Mouse (Mus musculus) neural tube, embryonic 10.5 days (tissue): ENCODE results near the gene Tfr2.

Experiments
- DNase-seq: peaks from one replicate; pipeline ENCODE4 v3.0.0-alpha.2; 2017; ENCODE audit warnings: low spot score; ENCODE audit errors: extremely low spot score

The Tfr2 gene

DNA sequence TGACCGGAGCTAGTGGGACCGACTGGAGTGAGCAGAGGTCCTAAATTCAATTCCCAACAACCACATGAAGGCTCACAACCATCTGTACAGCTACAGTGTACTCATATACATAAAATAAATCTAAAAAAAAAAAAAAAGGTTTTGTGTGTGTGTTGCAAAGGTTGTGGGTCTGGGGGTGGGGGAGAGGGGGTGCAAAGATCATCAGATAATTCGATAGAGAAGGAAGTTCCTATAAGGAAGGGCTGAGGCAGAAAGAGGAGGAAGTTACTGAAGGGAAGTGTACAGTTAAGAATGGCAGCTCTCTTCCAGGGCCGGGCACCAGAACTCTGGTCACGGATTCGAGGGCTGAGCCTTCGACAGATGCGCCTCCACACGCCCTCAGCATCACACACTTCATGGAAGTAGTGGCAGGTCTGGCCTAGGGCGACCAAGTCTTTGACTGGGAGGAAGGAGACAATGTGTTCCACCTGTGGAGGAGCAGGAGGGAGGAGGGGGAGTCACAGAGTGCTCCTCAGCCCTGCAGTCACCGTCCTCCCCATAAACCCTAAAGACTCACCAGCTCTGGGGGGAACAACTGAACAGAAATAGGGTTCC, 54.4 kb downstream of the Tfr2 start:
- DNase-seq, result no peak

DNA sequence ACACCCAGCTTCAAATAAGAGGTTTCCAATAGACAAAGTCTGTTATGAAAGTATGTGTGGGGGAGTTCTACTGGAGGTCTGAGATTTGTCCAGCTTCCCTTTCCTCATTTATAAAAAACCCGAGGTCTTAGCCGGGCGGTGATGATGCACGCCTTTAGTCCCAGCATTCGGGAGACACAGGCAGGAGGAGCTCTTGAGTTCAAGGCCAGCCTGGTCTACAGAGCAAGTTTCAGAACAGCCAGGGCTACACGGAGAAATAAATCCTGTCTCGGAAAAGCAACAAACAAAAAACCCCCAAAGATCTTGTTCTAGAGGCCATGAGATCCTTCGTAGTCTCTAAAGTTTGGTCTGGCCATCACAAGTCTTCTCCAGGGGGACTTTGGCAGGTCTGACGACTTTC, 58.4 kb downstream of the Tfr2 start:
- no peak for DNase-seq

GRCm38 (mm10) chr5:137628498-137629305, 59.1 kb downstream of the Tfr2 start, which contains the start of the genes Fbxo24, Lrch4 and Gm20605:
Gene Fbxo24, minus strand, starts transcription at chr5:137629002.
Gene Lrch4, plus strand, starts transcription at chr5:137629121.
Gene Gm20605, plus strand, starts transcription at chr5:137629175.
- DNase-seq, result peak; percentile 98

DNA sequence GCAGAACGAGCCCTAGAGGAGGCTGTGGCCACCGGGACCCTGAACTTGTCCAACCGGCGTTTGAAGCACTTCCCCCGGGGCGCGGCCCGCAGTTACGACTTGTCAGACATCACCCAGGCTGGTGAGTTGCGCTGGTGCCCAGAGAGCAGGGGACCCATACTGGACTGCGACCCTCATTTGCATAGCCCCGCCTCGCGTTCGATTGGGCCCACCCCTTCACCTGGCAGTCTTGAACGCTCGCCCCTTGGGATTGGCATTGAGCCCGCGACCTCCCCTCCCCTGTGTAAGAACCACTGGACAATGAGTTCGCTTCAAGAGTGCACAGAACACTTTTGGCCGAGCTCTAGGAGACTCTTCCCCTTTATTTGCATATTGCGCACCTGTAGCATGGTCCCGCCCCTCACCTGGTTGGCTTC, 59.7 kb downstream of the Tfr2 start:
- no peak for DNase-seq

GRCm38 (mm10) chr5:137629906-137630545, 60.4 kb downstream of the Tfr2 start:
- no peak for DNase-seq

DNA sequence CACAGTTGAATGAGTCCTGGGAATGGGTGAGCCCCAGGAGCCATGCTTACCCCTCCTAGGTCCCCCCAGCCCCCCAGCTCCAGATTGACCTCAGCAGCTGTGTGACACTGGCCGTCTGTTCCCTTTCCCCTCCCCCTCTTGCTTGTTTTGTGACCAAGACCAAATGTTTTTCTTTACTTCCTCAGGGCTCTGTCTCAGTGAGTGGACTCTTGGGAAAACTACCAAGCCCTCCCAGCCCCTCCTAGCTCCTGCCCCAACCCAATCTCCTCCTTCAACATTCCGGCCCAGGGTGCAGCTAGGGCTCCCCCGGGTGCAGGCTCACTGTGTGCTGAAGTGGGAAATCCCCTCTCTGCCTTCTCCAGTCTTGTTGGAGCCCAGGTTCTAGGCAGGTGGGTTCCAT, 61.0 kb downstream of the Tfr2 start:
- DNase-seq, result no peak

GRCm38 (mm10) chr5:137631171-137631570, 61.5 kb downstream of the Tfr2 start:
- no peak for DNase-seq

GRCm38 (mm10) chr5:137631591-137631990, 62.0 kb downstream of the Tfr2 start:
- no peak for DNase-seq

GRCm38 (mm10) chr5:137633397-137634084, 63.9 kb downstream of the Tfr2 start:
- no peak for DNase-seq
